Comparison of ENCODE assay signal across 9 mouse cellular contexts in the genomic region with DNA sequence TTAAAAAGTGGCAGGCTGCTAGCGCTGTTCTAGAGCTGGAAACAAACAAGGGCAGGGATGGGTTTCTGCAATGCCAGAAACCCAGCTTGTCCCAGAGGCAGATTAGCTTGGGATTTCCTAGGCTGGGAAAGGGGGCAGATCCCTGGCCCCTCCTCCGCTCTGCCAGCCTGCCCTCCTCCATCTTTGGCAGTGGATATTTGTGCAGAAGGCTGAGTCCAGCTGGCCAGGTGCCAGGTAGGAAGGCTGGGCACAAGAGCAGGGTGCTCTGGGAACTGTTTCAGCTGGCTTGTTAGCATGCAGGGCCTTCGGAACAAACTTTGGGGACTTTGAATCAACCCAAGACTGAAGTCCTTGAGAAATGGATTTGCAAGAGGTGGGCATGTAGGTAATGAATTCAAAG. TPM values are rescaled to one million over a fixed set of nuclear protein-coding genes. Genes with fewer than 3 reads are reported as not detected.
DNase-seq lines count a peak whose midpoint lies in the region; ATAC-seq and TF ChIP-seq lines count a peak whose summit lies in the region.
"Had no signal": no experiment of that assay in that cellular context is flagged by ENCODE, and none has a peak within 500 bp of the region (broad histone marks: within the 10 kb centered on the region; RNA-seq: fewer than 3 reads in every experiment).

No protein-coding gene starts in this region.

- TF ChIP-seq CTCF in left cerebral cortex, adult 2 months (IDR thresholded peaks at IDR 0.05): no peak

- ATAC-seq in cerebellum, adult (ENCODE audit: insufficient number of reproducible peaks, low FRiP score, low TSS enrichment): no peak
- no peak for ATAC-seq in monocyte, adult 5-6 weeks (replicated peaks; ENCODE audit: insufficient number of reproducible peaks, low FRiP score, low TSS enrichment, poor library complexity, severe bottlenecking)

- intact Hi-C loops in heart, postnatal 10 days (cut with DNase I): no loop called here
- intact Hi-C loops in left cerebral cortex, adult 2 months (cut with DNase I): no loop called here

- H3K4me3 ChIP-seq in left cerebral cortex, adult 2 months: no peak overlapping the region
- H3K4me3 ChIP-seq: myocyte had no signal

- peak; percentile 82 for DNase-seq in cerebellum, adult 11 months
- peak; percentile 53 for DNase-seq in urinary bladder, adult 2 months (ENCODE audit: low spot score)
- no peak for DNase-seq in urinary bladder, postnatal 25 days (ENCODE audit: low spot score)
- DNase-seq in heart, postnatal 10 days: peak; percentile 88 to 89
- peak; percentile 67 to 75 for DNase-seq in left cerebral cortex, adult 2 months (ENCODE audit: extremely low spot score in 1 of 2, low spot score in 2 of 2)
- DNase-seq in retina, postnatal 7 days (ENCODE audit: low read depth, low spot score): peak; percentile 74

- peak overlapping the region; percentile 63; the same call in 1 of the 2 replicates for H3K27ac ChIP-seq in left cerebral cortex, adult 2 months

RNA-seq across cellular contexts. Expression of a gene that starts 20.0 kb away (rescaled TPM):
- polyA plus RNA-seq in urinary bladder, adult 2 months (2012; rRNA removed): 28.4 and 67.0 TPM in 2 replicates
- total RNA-seq in heart, postnatal 10 days (2021): 100 to 1,000 TPM; 139 to 163 TPM
- 10 to 100 TPM; 93.4 to 94.9 TPM for total RNA-seq in left cerebral cortex, adult 2 months (2021)
- total RNA-seq in monocyte, adult 5-6 weeks (2017): 4.1 to 7.6 TPM (median 5.1 TPM) in 3 replicates

RNA-seq across cellular contexts. Expression of a gene that starts 42.6 kb away (rescaled TPM):
- polyA plus RNA-seq in urinary bladder, adult 2 months (2012; rRNA removed): 5.0 and 6.9 TPM in 2 replicates
- total RNA-seq in heart, postnatal 10 days (2021): 1 to 10 TPM; 1.3 to 2.2 TPM
- total RNA-seq in left cerebral cortex, adult 2 months (2021): 1 to 10 TPM; 1.3 to 1.4 TPM
- 3.9 to 7.9 TPM (median 6.3 TPM) in 3 replicates for total RNA-seq in monocyte, adult 5-6 weeks (2017)

RNA-seq across cellular contexts. Expression of a gene that starts 46.6 kb away (rescaled TPM):
- polyA plus RNA-seq in urinary bladder, adult 2 months (2012; rRNA removed): 2.7 and 3.6 TPM in 2 replicates
- total RNA-seq in heart, postnatal 10 days (2021): under 1 TPM; 0.77 to 0.98 TPM
- total RNA-seq in left cerebral cortex, adult 2 months (2021): 1 to 10 TPM; 5.1 to 7.1 TPM
- total RNA-seq in monocyte, adult 5-6 weeks (2017): not detected in 3 replicates

RNA-seq across cellular contexts. Expression of a gene that starts 47.1 kb away (rescaled TPM):
- 0.44 and 0.49 TPM in 2 replicates for polyA plus RNA-seq in urinary bladder, adult 2 months (2012; rRNA removed)
- total RNA-seq in heart, postnatal 10 days (2021): under 1 TPM; 0.32 to 0.48 TPM
- total RNA-seq in left cerebral cortex, adult 2 months (2021): 100 to 1,000 TPM; 284 to 288 TPM
- total RNA-seq in monocyte, adult 5-6 weeks (2017): 0.32 TPM in 1 of 3 replicates, not detected in the others

RNA-seq across cellular contexts. Expression of a gene that starts 51.2 kb away (rescaled TPM):
- polyA plus RNA-seq in urinary bladder, adult 2 months (2012; rRNA removed): 3.6 and 3.8 TPM in 2 replicates
- under 1 TPM; 0.74 to 0.87 TPM for total RNA-seq in heart, postnatal 10 days (2021)
- 1 to 10 TPM; 2.0 to 3.4 TPM for total RNA-seq in left cerebral cortex, adult 2 months (2021)
- 2.3 to 3.7 TPM in 2 of 3 replicates, not detected in the other for total RNA-seq in monocyte, adult 5-6 weeks (2017)

Comparison
In these comparisons a context has a peak if more than half of its experiments do, and no peak if none do; other contexts are left out.
1. RNA of a gene that starts 20.0 kb away (total RNA-seq): 139 to 163 TPM in heart, postnatal 10 days and 93.4 to 94.9 TPM in left cerebral cortex, adult 2 months; 4.1 to 7.6 TPM in monocyte, adult 5-6 weeks; every median in the first group is over 10 times any median in the second.